Mouse (Mus musculus) megakaryocyte progenitor cell, adult 5-6 weeks (primary cell): ENCODE measurements at regions not wholly inside any gene's neighbourhood (a gene's known extent, or its start where the extent isn't known, plus 50 kb on each side); places are given as distances from the start of the nearest gene placed in this dataset.

Source experiments
- ATAC-seq: replicated peaks from 2 replicates; pipeline ENCODE4 v1.8.0; 2016; ENCODE audit warnings: mild to moderate bottlenecking, moderate TSS enrichment, inconsistent platforms; ENCODE audit not compliant: poor library complexity

DNA sequence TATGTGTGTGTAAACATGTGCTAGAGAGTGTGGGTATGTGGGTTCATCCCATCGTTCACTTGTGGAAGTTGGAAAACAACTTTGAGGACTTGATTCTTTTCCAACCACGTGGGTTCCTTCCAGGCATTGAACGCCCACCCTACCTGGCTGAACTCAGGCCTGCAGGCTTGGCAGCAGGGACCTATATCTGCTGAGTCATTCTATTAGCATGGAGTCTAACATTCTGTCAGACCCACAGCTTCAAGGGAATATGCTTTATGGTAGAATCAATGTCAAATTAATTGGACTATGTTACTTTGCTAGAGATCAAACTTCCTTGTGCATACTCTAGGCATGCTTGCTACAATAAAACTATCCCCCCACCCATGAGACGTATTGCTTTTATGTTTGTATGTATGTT is 56.1 kb upstream of the Ep300 start:
- no peak for ATAC-seq

DNA sequence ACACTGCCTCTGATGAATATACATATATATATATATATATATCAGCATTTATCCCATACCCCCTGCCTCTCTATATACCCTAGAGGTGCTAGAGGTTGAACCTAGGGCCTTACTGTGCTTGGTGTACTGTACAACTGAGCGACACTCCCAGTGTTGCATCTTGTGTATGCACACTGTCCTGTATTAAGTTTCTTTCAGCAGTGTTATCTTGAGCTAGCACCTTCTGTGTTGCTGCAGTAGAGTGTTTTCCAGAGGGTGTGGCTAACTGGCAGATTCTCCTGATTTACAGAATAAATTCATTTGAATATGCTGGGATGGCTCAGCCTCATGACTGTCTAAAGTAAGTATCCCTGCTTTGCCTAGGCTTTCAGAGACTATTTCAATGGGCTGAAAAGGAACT is 54.7 kb upstream of the Ep300 start:
- ATAC-seq = peak; percentile 99

DNA sequence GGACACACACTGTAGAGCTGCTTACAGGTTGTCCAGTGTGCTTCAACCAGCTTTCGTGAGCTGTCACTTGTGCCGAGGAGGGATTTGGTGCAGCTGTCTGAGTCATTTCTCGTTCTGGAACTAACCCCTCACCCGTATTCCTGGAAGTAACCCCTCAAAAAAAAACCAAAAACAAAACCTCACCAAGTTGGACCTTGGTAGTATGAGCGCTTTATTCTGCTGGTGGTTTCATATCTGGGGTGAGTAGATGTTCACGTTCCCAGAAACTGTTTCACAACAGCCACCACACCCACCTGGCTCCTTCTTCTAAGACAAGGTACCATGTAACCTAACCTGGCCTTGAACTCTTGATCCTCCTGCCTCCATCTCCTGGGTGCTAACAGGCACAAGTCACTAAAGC is 50.6 kb upstream of the Ep300 start:
- no peak for ATAC-seq
